Mouse (Mus musculus) midbrain, embryonic 14.5 days (tissue): ENCODE data around the gene Pgs1. TPM values are rescaled to one million over a fixed set of nuclear protein-coding genes. Genes with fewer than 3 reads are reported as not detected.

Experiments used
- ATAC-seq: fragments of 200-750 bp; cut with Nextera tagmentation; 2 replicates; pipeline ENCODE4 v1.8.0; 2017; ENCODE audit warnings: moderate number of reproducible peaks, moderate library complexity; ENCODE audit not compliant: low FRiP score, low TSS enrichment
- DNase-seq: peaks from one replicate; pipeline ENCODE4 v3.0.0-alpha.2; 2015
- H3K27ac ChIP-seq: fragments of 300-500 bp; sonication (generic); replicated peaks from 2 replicates; pipeline ENCODE4 v1.5.1; 2014; ENCODE audit warnings: mild to moderate bottlenecking, low read depth, low read length, moderate library complexity
- H3K27me3 ChIP-seq: fragments of 300-500 bp; sonication (generic); 2 replicates; pipeline ENCODE4 v1.6.1; 2014; ENCODE audit warnings: low read length, control low read depth, mixed read lengths; ENCODE audit not compliant: control insufficient read depth, insufficient read depth
- H3K36me3 ChIP-seq: fragments of 300-500 bp; sonication (generic); 2 replicates; pipeline ENCODE4 v1.6.1; 2014; ENCODE audit warnings: low read length, control low read depth; ENCODE audit not compliant: control insufficient read depth, insufficient read depth
- H3K4me1 ChIP-seq: fragments of 300-500 bp; sonication (generic); 2 replicates; pipeline ENCODE4 v1.6.1; 2014; ENCODE audit warnings: mild to moderate bottlenecking, antibody characterized with exemption, low read length, control low read depth; ENCODE audit not compliant: control insufficient read depth, insufficient read depth
- H3K4me2 ChIP-seq: fragments of 300-500 bp; sonication (generic); 2 replicates; pipeline ENCODE4 v1.6.1; 2014; ENCODE audit warnings: mild to moderate bottlenecking, low read length, moderate library complexity
- H3K4me3 ChIP-seq: fragments of 300-500 bp; sonication (generic); replicated peaks from 2 replicates; pipeline ENCODE4 v1.5.1; 2014; ENCODE audit warnings: low read depth, low read length
- H3K9ac ChIP-seq: fragments of 300-500 bp; sonication (generic); replicated peaks from 2 replicates; pipeline ENCODE4 v1.6.1; 2014; ENCODE audit warnings: mild to moderate bottlenecking, low read length, moderate library complexity
- H3K9me3 ChIP-seq: fragments of 300-500 bp; sonication (generic); 2 replicates; pipeline ENCODE4 v1.6.1; 2016; ENCODE audit warnings: low read length, control low read depth, mixed read lengths; ENCODE audit not compliant: control insufficient read depth
- WGBS: fragments of 180-500 bp; shearing (Covaris S2); extraction: QIAGEN DNeasy Blood & Tissue Kit; methylation state at CpG from one replicate; pipeline ENCODE4 v1.1.7; 2014; 5-methylcytosine and 5-hydroxymethylcytosine counted together
- microRNA-seq: library from miRNA; unstranded; fragments of <30 nt; microRNA quantifications from one replicate; pipeline ENCODE4, GENCODE M21; 2016
- polyA plus RNA-seq: library from polyadenylated mRNA; unstranded; fragments of >200 nt; fragmentation: Nextera tagmentation; extraction: Ambion mirVana; gene quantifications from 2 replicates; pipeline ENCODE4 v1.2.1, GENCODE M21; 2014

Pgs1 gene
- polyA plus RNA-seq, 1 experiment from 2014 or later, result 47.9 TPM

DNA sequence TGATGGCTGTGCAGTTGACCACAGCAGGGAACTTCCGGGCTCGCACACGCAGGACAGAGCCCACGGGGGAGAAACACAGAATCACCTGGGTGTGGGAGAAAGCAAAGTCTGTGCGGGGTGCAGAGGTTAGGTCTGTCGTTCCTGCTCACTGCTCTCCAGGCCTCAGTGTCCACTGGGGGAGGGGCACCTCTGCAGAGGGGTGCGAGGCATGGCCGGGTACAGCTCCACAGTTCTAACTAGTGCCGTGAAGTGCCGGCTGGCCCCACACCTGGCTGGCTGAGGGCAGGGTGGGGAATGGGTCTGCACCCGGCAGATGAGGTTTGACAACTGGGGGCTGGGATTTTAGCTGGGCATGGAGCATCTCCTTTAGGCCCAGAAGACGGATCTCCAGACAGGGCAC lies 72.3 kb downstream of the Pgs1 start:
- Histone ChIP-seq H3K4me3 (no peak overlapping the region), H3K36me3 (no peaks in the 10 kb centered on the region), H3K9ac (no peak overlapping the region), H3K27ac (no peak overlapping the region), H3K27me3 (no peaks in the 10 kb centered on the region), H3K4me1 (0 out of 2 replicates have a peak, but pooled peaks cover 3% of the 10 kb centered on the region), H3K9me3 (no peaks in the 10 kb centered on the region), H3K4me2 (no peak overlapping the region)
- ATAC-seq (no peak), DNase-seq (no peak)
- 76% methylated on average over 12 of the region's 12 CpGs for WGBS

DNA sequence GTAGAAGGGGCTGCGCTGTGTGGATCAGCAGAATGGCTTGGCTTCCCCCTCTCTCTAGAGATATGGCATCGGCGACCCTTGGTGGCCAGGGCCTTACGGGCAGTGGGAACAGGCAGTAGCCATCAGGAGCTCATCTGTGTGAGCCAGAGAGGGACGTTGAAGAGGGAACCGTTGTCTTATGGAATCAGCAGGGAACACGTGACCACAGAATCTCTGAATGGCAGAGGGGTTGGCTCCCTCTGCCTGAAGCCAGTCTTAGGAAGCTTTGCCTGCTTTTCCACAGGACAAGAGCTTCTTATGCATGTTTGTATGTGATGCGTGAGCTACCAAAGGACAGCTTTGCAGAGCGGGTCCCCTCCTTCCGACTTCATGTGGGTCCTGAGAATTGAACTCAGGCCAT lies 72.8 kb downstream of the Pgs1 start:
- ATAC-seq (no peak), DNase-seq (peak; percentile 41)
- Histone ChIP-seq H3K27ac (no peak overlapping the region), H3K4me3 (no peak overlapping the region), H3K36me3 (no peaks in the 10 kb centered on the region), H3K9ac (no peak overlapping the region), H3K4me1 (0 out of 2 replicates have a peak, but pooled peaks cover 3% of the 10 kb centered on the region), H3K27me3 (no peaks in the 10 kb centered on the region), H3K4me2 (no peak overlapping the region), H3K9me3 (no peaks in the 10 kb centered on the region)
- WGBS, result 56% methylated on average over 10 of the region's 10 CpGs

DNA sequence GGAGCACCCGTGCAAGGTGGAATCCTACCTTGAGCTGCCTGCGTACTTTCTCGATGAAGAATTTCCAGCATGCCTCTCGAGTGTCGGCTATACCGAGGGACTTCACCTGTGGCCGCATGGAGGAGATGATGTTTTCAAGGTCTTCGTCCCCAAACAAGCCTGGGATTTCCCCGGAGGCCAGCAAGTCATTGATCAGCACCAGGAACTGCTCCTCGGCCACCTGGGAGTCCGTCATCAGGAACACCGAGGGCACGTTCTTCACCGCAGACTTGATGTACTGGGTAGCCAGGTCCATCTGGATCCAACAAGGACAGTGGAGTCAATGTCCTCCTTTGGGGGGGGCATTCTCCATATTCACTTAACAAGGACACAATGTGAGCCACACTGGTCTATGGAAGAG lies 73.9 kb downstream of the Pgs1 start:
- Histone ChIP-seq H3K27me3 (no peaks in the 10 kb centered on the region), H3K9ac (no peak overlapping the region), H3K9me3 (no peaks in the 10 kb centered on the region), H3K4me3 (no peak overlapping the region), H3K36me3 (no peaks in the 10 kb centered on the region), H3K4me1 (0 out of 2 replicates have a peak, but pooled peaks cover 3% of the 10 kb centered on the region), H3K4me2 (no peak overlapping the region), H3K27ac (no peak overlapping the region)
- WGBS, result 88% methylated on average over 14 of the region's 14 CpGs
- DNase-seq (no peak), ATAC-seq (no peak)

DNA sequence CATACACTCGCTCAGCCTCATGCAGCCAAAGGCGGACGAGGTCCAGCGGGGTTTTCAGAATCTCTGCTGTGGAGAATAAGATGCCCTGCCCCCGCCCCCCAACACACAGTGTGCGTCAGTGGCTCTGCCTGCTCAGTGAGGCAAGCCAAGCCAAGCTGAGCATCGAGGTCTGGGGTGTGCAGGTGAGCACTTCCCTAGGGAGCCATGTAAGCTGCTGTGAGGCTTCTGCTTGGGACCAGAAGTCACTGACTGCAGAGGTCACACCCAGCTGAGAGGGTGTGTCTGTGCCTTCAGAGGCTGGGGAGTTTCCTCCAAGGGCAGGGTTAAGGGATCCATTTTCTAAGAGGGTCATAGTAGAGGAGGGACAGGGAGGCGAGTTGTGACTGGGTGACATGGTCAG lies 81.5 kb downstream of the Pgs1 start:
- H3K4me2 ChIP-seq, result no peak overlapping the region
- ATAC-seq, result no peak
- H3K9ac ChIP-seq, result no peak overlapping the region
- no peak overlapping the region for H3K27ac ChIP-seq
- H3K9me3 ChIP-seq, result no peaks in the 10 kb centered on the region
- H3K36me3 ChIP-seq, result no peaks in the 10 kb centered on the region
- H3K4me3 ChIP-seq, result no peak overlapping the region
- WGBS, result 65% methylated on average over 8 of the region's 8 CpGs
- no peak for DNase-seq
- H3K27me3 ChIP-seq, result no peaks in the 10 kb centered on the region
- no peaks in the 10 kb centered on the region for H3K4me1 ChIP-seq

DNA sequence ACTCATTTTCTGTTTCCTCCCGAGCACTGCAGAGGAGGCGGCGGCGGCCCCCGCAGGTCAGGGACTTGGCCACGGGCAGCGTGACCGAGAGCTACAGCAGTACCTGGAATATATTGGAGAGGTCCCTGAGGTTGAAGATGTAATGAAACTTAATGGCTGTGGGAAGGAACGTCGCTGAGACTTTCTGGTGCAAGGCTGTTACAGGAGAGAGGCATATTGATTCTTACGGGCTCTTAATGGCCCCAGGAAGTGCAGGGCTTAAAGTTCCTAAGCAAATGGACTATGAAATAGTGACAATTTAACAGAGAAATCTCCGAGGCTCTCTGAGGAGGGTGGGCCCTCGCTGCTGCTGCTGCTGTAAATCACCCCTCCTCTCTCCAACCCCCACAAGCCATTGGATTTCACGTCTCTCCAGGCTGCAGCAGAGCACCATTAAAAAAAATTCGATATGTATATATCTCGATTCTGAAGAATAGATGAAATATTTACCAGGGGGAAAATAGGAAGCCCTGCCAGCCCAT lies 82.8 kb downstream of the Pgs1 start:
- ATAC-seq, result no peak
- Histone ChIP-seq H3K27me3 (no peaks in the 10 kb centered on the region), H3K27ac (no peak overlapping the region; the same call in 1 of the 2 replicates), H3K4me3 (no peak overlapping the region), H3K9ac (no peak overlapping the region), H3K4me2 (no peak overlapping the region), H3K4me1 (no peaks in the 10 kb centered on the region), H3K9me3 (no peaks in the 10 kb centered on the region), H3K36me3 (no peaks in the 10 kb centered on the region)
- WGBS, result 86% methylated on average over 16 of the region's 16 CpGs
- no peak for DNase-seq

DNA sequence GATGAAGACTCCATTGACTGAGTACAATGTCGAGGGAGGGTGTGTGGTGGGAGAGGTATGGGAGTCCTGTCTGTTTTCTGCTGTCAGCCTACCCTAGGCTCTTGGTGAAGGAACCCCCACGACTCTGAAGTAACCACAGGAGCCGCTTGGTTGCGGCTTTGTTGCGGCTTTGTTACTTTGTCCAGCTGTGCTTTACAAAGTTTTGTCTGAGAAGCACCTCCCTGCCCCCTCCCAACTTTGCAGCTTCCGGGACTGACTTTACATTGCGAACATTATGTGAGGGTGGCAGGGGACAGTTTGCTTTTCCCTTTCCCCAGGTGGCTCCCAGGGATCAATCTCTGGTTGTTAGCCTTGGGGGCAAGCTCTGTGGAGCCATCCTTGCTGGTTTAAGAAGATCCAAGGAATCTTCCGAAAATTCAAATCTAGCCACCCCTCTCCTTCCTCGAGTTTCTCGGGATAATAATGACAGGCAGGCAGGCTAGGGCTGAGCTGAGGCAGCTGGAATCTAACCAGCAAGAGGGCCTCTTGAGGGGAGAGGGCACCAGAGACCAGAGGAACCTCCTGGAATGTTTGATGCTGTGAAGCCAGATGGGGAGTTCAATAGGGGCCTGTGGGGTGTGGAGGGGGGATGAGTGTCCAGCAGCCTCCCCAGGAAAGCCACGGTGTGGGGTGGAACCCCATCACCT lies 85.3 kb downstream of the Pgs1 start:
- Histone ChIP-seq H3K4me3 (no peak overlapping the region), H3K4me1 (no peaks in the 10 kb centered on the region), H3K27me3 (no peaks in the 10 kb centered on the region), H3K36me3 (no peaks in the 10 kb centered on the region), H3K9ac (no peak overlapping the region), H3K27ac (no peak overlapping the region), H3K9me3 (no peaks in the 10 kb centered on the region), H3K4me2 (no peak overlapping the region)
- ATAC-seq, result no peak
- no peak for DNase-seq
- 30% methylated on average over 11 of the region's 11 CpGs for WGBS

Small RNAs within 50 kb of the gene (microRNA-seq; reads per million reads assigned to microRNA genes)
- gene Mir6933, result not detected

Other genes starting within 250 kb of the Pgs1 start
- 0.32 and 0.66 TPM in 2 replicates for gene Tmc8, start 204.2 kb upstream of the Pgs1 start, polyA plus RNA-seq
- 2.4 and 3.6 TPM in 2 replicates for gene Tmc6, start 204.1 kb upstream of the Pgs1 start, polyA plus RNA-seq
- gene 6030468B19Rik, start 188.6 kb upstream of the Pgs1 start, polyA plus RNA-seq, result not detected in 2 replicates
- gene Gm20708, start 176.6 kb upstream of the Pgs1 start, polyA plus RNA-seq, result 0.47 and 1.4 TPM in 2 replicates
- 8.2 and 18.9 TPM in 2 replicates for gene Syngr2, start 176.6 kb upstream of the Pgs1 start, polyA plus RNA-seq
- 4.1 TPM in 2 replicates for gene Afmid, start 160.4 kb upstream of the Pgs1 start, polyA plus RNA-seq
- 12.8 and 18.0 TPM in 2 replicates for gene Tk1, start 160.2 kb upstream of the Pgs1 start, polyA plus RNA-seq
- gene Birc5, start 137.0 kb upstream of the Pgs1 start, polyA plus RNA-seq, result 27.9 and 50.1 TPM in 2 replicates
- not detected in 2 replicates for gene Tmem235, start 125.5 kb upstream of the Pgs1 start, polyA plus RNA-seq
- 2.3 and 3.1 TPM in 2 replicates for gene Tha1, start 112.8 kb upstream of the Pgs1 start, polyA plus RNA-seq
- 4.3 and 7.2 TPM in 2 replicates for gene Socs3, start 16.2 kb upstream of the Pgs1 start, polyA plus RNA-seq
- gene Dnah17, start 144.3 kb downstream of the Pgs1 start, polyA plus RNA-seq, result 0.20 and 0.30 TPM in 2 replicates